Comparison of ENCODE assay signal across 9 mouse cellular contexts in genomic region chr14:30586780-30587461, GRCm38 (mm10). TPM values are rescaled to one million over a fixed set of nuclear protein-coding genes. Genes with fewer than 3 reads are reported as not detected.
DNase-seq lines count a peak whose midpoint lies in the region; ATAC-seq and TF ChIP-seq lines count a peak whose summit lies in the region.
"Had no signal": no experiment of that assay in that cellular context is flagged by ENCODE, and none has a peak within 500 bp of the region (broad histone marks: within the 10 kb centered on the region; RNA-seq: fewer than 3 reads in every experiment).

No protein-coding gene starts in this region.

- 0 out of 2 replicates have a peak, but pooled peaks have one; percentile 32 for ATAC-seq in cerebellum, adult (ENCODE audit: insufficient number of reproducible peaks, low FRiP score, low TSS enrichment)
- ATAC-seq in lung, embryonic 15.5 days (ENCODE audit: borderline replicate concordance, extremely low read depth, low FRiP score, low TSS enrichment) = 0 out of 2 replicates have a peak, but pooled peaks have one; percentile 37
- peak; percentile 80 for ATAC-seq in forebrain, postnatal 0 days
- peak; percentile 55; the same call in 1 of the 2 replicates for ATAC-seq in midbrain, postnatal 0 days (ENCODE audit: low FRiP score)
- no peak for ATAC-seq in liver, embryonic 12.5 days

- TF ChIP-seq CTCF in lung, adult 2 months (IDR thresholded peaks at IDR 0.05; ENCODE audit: insufficient read depth, low read length) = no peak
- TF ChIP-seq CTCF in forebrain, postnatal 0 days (IDR thresholded peaks at IDR 0.05; ENCODE audit: low read depth) = peak; percentile 37; the same call in 1 of the 2 replicates
- TF ChIP-seq CTCF in midbrain, postnatal 0 days (IDR thresholded peaks at IDR 0.05) = peak; percentile 24; the same call in 1 of the 2 replicates

- H3K36me3 ChIP-seq in lung, embryonic 15.5 days = no peaks in the 10 kb centered on the region
- H3K36me3 ChIP-seq in forebrain, postnatal 0 days (ENCODE audit: insufficient read depth) = no peaks in the 10 kb centered on the region
- H3K36me3 ChIP-seq in midbrain, postnatal 0 days (ENCODE audit: insufficient read depth, low read length) = no peaks in the 10 kb centered on the region
- no peaks in the 10 kb centered on the region for H3K36me3 ChIP-seq in liver, embryonic 12.5 days

- peaks cover 38% of the 10 kb centered on the region for H3K4me1 ChIP-seq in lung, embryonic 15.5 days
- peaks cover 2% of the 10 kb centered on the region; the same call in 1 of the 2 replicates for H3K4me1 ChIP-seq in lung, adult 2 months (ENCODE audit: control insufficient read depth, insufficient read depth, low read length)
- H3K4me1 ChIP-seq in forebrain, postnatal 0 days (ENCODE audit: insufficient read depth) = 0 out of 2 replicates have a peak, but pooled peaks cover 3% of the 10 kb centered on the region
- H3K4me1 ChIP-seq in midbrain, postnatal 0 days (ENCODE audit: insufficient read depth, low read length) = no peaks in the 10 kb centered on the region
- H3K4me1 ChIP-seq in liver, embryonic 12.5 days = peaks cover 23% of the 10 kb centered on the region

- no peaks in the 10 kb centered on the region for H3K27me3 ChIP-seq in lung, embryonic 15.5 days
- H3K27me3 ChIP-seq in forebrain, postnatal 0 days (ENCODE audit: insufficient read depth, low read length) = no peaks in the 10 kb centered on the region
- no peaks in the 10 kb centered on the region for H3K27me3 ChIP-seq in midbrain, postnatal 0 days (ENCODE audit: insufficient read depth, low read length)
- H3K27me3 ChIP-seq in liver, embryonic 12.5 days (replicated peaks) = no peaks in the 10 kb centered on the region

- no peak for TF ChIP-seq POLR2A in lung, adult 2 months (IDR thresholded peaks at IDR 0.05; ENCODE audit: borderline replicate concordance, extremely low read depth, low read depth, low read length)

- no peak for DNase-seq in cerebellum, postnatal 14 days
- no peak for DNase-seq in lung, adult 2 months
- DNase-seq in forebrain, postnatal 0 days = peak; percentile 54
- peak; percentile 62 for DNase-seq in midbrain, postnatal 0 days (ENCODE audit: low spot score)
- no peak for DNase-seq in testis, postnatal 10 days (ENCODE audit: low spot score)
- DNase-seq: cerebellum, postnatal 25 days had no signal

- peak overlapping the region; percentile 63 for H3K27ac ChIP-seq in lung, embryonic 15.5 days
- peak overlapping the region; percentile 54 for H3K27ac ChIP-seq in forebrain, postnatal 0 days (ENCODE audit: low read depth, low read length)
- peak overlapping the region; percentile 12; the same call in 1 of the 2 replicates for H3K27ac ChIP-seq in midbrain, postnatal 0 days (ENCODE audit: low read depth, low read length)
- no peak overlapping the region for H3K27ac ChIP-seq in liver, embryonic 12.5 days

- WGBS in lung, embryonic 15.5 days = 20% methylated on average over 7 of the region's 7 CpGs
- WGBS in lung, adult 2 months = 29% methylated on average over 7 of the region's 7 CpGs
- 21% methylated on average over 7 of the region's 7 CpGs for WGBS in forebrain, postnatal 0 days
- WGBS in midbrain, postnatal 0 days = 30% methylated on average over 7 of the region's 7 CpGs
- 52% methylated on average over 7 of the region's 7 CpGs for WGBS in liver, embryonic 12.5 days (ENCODE audit: insufficient replicate concordance)

- H3K4me3 ChIP-seq in lung, embryonic 15.5 days = no peak overlapping the region
- H3K4me3 ChIP-seq in lung, adult 2 months (replicated peaks; ENCODE audit: extremely low read depth, low read depth, low read length) = no peak overlapping the region
- no peak overlapping the region for H3K4me3 ChIP-seq in forebrain, postnatal 0 days (ENCODE audit: low read depth, low read length)
- no peak overlapping the region for H3K4me3 ChIP-seq in midbrain, postnatal 0 days (ENCODE audit: low read depth, low read length)
- no peak overlapping the region for H3K4me3 ChIP-seq in liver, embryonic 12.5 days

- no peaks in the 10 kb centered on the region for H3K9me3 ChIP-seq in lung, embryonic 15.5 days
- H3K9me3 ChIP-seq in forebrain, postnatal 0 days (ENCODE audit: low read length) = no peaks in the 10 kb centered on the region
- H3K9me3 ChIP-seq in midbrain, postnatal 0 days (ENCODE audit: low read length) = no peaks in the 10 kb centered on the region
- no peaks in the 10 kb centered on the region for H3K9me3 ChIP-seq in liver, embryonic 12.5 days (replicated peaks)

- H3K4me2 ChIP-seq in lung, embryonic 15.5 days = no peak overlapping the region
- no peak overlapping the region for H3K4me2 ChIP-seq in forebrain, postnatal 0 days (ENCODE audit: low read depth)
- no peak overlapping the region for H3K4me2 ChIP-seq in midbrain, postnatal 0 days (ENCODE audit: low read depth, low read length, poor library complexity, severe bottlenecking)
- no peak overlapping the region for H3K4me2 ChIP-seq in liver, embryonic 12.5 days

- no peak overlapping the region for H3K9ac ChIP-seq in lung, embryonic 15.5 days
- no peak overlapping the region for H3K9ac ChIP-seq in forebrain, postnatal 0 days
- H3K9ac ChIP-seq in midbrain, postnatal 0 days (replicated peaks; ENCODE audit: low read length, poor library complexity, severe bottlenecking) = no peak overlapping the region
- no peak overlapping the region for H3K9ac ChIP-seq in liver, embryonic 12.5 days

RNA-seq across cellular contexts. Expression of gene Tkt, which starts 38.8 kb away (rescaled TPM):
- polyA plus RNA-seq in lung, embryonic 15.5 days (2015; fragmentation: Nextera tagmentation; extraction: Ambion mirVana) = 281 and 289 TPM in 2 replicates
- 223 and 271 TPM in 2 replicates for polyA plus RNA-seq in lung, adult 2 months (2012; rRNA removed)
- 374 and 390 TPM in 2 replicates for total RNA-seq in forebrain, postnatal 0 days (2014; rRNA removed)
- polyA plus RNA-seq in forebrain, postnatal 0 days (2015; fragmentation: Nextera tagmentation; extraction: Ambion mirVana) = 278 and 281 TPM in 2 replicates
- 364 and 388 TPM in 2 replicates for total RNA-seq in midbrain, postnatal 0 days (2014; rRNA removed)
- 241 and 251 TPM in 2 replicates for polyA plus RNA-seq in midbrain, postnatal 0 days (2015; fragmentation: Nextera tagmentation; extraction: Ambion mirVana)
- polyA plus RNA-seq in liver, embryonic 12.5 days (2016; fragmentation: Nextera tagmentation; extraction: Ambion mirVana) = 267 and 280 TPM in 2 replicates

RNA-seq across cellular contexts. Expression of gene Prkcd, which starts 39.1 kb away (rescaled TPM):
- 57.9 and 61.7 TPM in 2 replicates for polyA plus RNA-seq in lung, embryonic 15.5 days (2015; fragmentation: Nextera tagmentation; extraction: Ambion mirVana)
- 111 and 134 TPM in 2 replicates for polyA plus RNA-seq in lung, adult 2 months (2012; rRNA removed)
- total RNA-seq in forebrain, postnatal 0 days (2014; rRNA removed) = 25.0 and 29.6 TPM in 2 replicates
- polyA plus RNA-seq in forebrain, postnatal 0 days (2015; fragmentation: Nextera tagmentation; extraction: Ambion mirVana) = 19.3 and 19.8 TPM in 2 replicates
- total RNA-seq in midbrain, postnatal 0 days (2014; rRNA removed) = 17.0 and 19.1 TPM in 2 replicates
- 12.1 and 13.2 TPM in 2 replicates for polyA plus RNA-seq in midbrain, postnatal 0 days (2015; fragmentation: Nextera tagmentation; extraction: Ambion mirVana)
- 22.9 and 23.1 TPM in 2 replicates for polyA plus RNA-seq in liver, embryonic 12.5 days (2016; fragmentation: Nextera tagmentation; extraction: Ambion mirVana)

Comparison
In these comparisons a context has a peak if more than half of its experiments do, and no peak if none do; other contexts are left out.
1. DNase-seq: peak in forebrain, postnatal 0 days (single experiment) and midbrain, postnatal 0 days (single experiment); none in cerebellum, postnatal 14 days (0 of 2), lung, adult 2 months (single experiment) and testis, postnatal 10 days (single experiment).